In the genomic region with DNA sequence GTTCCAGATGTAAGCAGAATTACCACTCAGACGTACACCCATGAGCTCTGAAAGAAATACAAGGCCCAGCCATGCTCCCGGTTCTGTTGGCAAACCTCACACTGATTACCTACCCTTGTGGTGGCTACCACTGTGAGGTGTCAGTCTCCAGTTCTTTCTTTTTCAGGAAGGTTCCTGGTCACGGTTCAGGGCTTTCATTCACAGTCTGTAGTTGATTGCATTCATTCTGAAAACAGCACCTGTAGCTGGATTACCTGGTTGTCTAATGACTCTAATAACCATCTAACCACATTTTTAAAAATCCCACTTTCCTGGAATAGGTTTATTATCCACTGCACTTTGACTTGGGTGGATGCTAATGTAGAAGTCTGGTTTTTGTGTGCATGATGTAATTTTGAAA, we compare ENCODE assay signal across 17 mouse cellular contexts.
"Had no signal": no experiment of that assay in that cellular context is flagged by ENCODE, and none has a peak within 500 bp of the region (broad histone marks: within the 10 kb centered on the region; RNA-seq: fewer than 3 reads in every experiment).

No protein-coding gene starts in this region.

- H3K4me1 ChIP-seq: midbrain, embryonic 10.5 days; midbrain, embryonic 13.5 days had no signal

- H3K27me3 ChIP-seq: midbrain, embryonic 13.5 days; neural tube, embryonic 13.5 days; neural tube, embryonic 15.5 days had no signal

- H3K9ac ChIP-seq: lung, embryonic 14.5 days; midbrain, embryonic 13.5 days; neural tube, embryonic 13.5 days; neural tube, embryonic 15.5 days had no signal

- DNase-seq: lung, adult 18-20 months; lung, embryonic 14.5 days; lung, postnatal 10 days; lung, postnatal 4 days; right cerebral cortex, adult 18-20 months; right cerebral cortex, postnatal 25 days; right cerebral cortex, postnatal 4 days; spleen, adult 18-20 months; thymus, adult 18-20 months; thymus, postnatal 14 days; thymus, postnatal 36 days had no signal

- H3K9me3 ChIP-seq: midbrain, embryonic 10.5 days; midbrain, embryonic 13.5 days; neural tube, embryonic 13.5 days; neural tube, embryonic 15.5 days had no signal

- H3K36me3 ChIP-seq: midbrain, embryonic 10.5 days; midbrain, embryonic 13.5 days; neural tube, embryonic 13.5 days; neural tube, embryonic 15.5 days had no signal

- ATAC-seq: midbrain, embryonic 13.5 days; midbrain, embryonic 16.5 days had no signal

- H3K27ac ChIP-seq: midbrain, embryonic 10.5 days; midbrain, embryonic 13.5 days; neural tube, embryonic 13.5 days; neural tube, embryonic 15.5 days had no signal

- H3K4me3 ChIP-seq: midbrain, embryonic 10.5 days; midbrain, embryonic 13.5 days; myocyte; neural tube, embryonic 13.5 days; neural tube, embryonic 15.5 days had no signal

- H3K4me2 ChIP-seq: lung, embryonic 14.5 days; midbrain, embryonic 13.5 days; neural tube, embryonic 13.5 days; neural tube, embryonic 15.5 days had no signal
